Mouse (Mus musculus) thymus, adult 2 months (tissue): Measurements from ENCODE around the gene Mpdz. TPM values are rescaled to one million over a fixed set of nuclear protein-coding genes. Genes with fewer than 3 reads are reported as not detected.

Experiments used
- DNase-seq: peaks from one replicate; pipeline ENCODE4 v3.0.0; 2021
- H3K27ac ChIP-seq: fragments of 200-500 bp; 2 replicates; pipeline ENCODE4 v1.5.1; 2012; ENCODE audit warnings: low read length, control low read depth; ENCODE audit not compliant: control insufficient read depth, insufficient read depth
- H3K27me3 ChIP-seq: fragments of 200-500 bp; 2 replicates; pipeline ENCODE4 v1.6.1; 2012; ENCODE audit warnings: mild to moderate bottlenecking, low read length, moderate library complexity, mixed read lengths; ENCODE audit not compliant: control insufficient read depth, insufficient read depth
- H3K36me3 ChIP-seq: fragments of 200-500 bp; 2 replicates; pipeline ENCODE4 v1.6.1; 2012; ENCODE audit warnings: mild to moderate bottlenecking, low read length, moderate library complexity; ENCODE audit not compliant: control insufficient read depth, insufficient read depth
- H3K4me1 ChIP-seq: fragments of 200-500 bp; replicated peaks from 2 replicates; pipeline ENCODE4 v1.6.1; 2012; ENCODE audit warnings: low read length; ENCODE audit not compliant: control insufficient read depth, insufficient read depth
- H3K4me3 ChIP-seq: fragments of 200-500 bp; 2 replicates; pipeline ENCODE4 v1.5.1; 2012; ENCODE audit warnings: mild to moderate bottlenecking, low read length, control low read depth, moderate library complexity; ENCODE audit not compliant: control insufficient read depth, insufficient read depth
- CTCF ChIP-seq: fragments of 200-500 bp; IDR thresholded peaks from 2 replicates; pipeline ENCODE4 v1.5.1; 2012; ENCODE audit warnings: mild to moderate bottlenecking, control low read depth, low read length, moderate library complexity, borderline replicate concordance; ENCODE audit not compliant: control insufficient read depth, poor library complexity, insufficient read depth; ENCODE audit errors: extremely low read depth
- POLR2A ChIP-seq: fragments of 200-500 bp; IDR thresholded peaks from 2 replicates; pipeline ENCODE4 v1.6.1; 2012; ENCODE audit warnings: mild to moderate bottlenecking, low read length, control low read depth, moderate library complexity; ENCODE audit not compliant: control insufficient read depth, poor library complexity, insufficient read depth; ENCODE audit errors: extremely low read depth
- WGBS: fragments of 180-500 bp; shearing (Covaris S2); methylation state at CpG from one replicate; pipeline ENCODE4 v1.1.7; 2018; 5-methylcytosine and 5-hydroxymethylcytosine counted together
- polyA plus RNA-seq: library from polyadenylated mRNA; depleted of rRNA; stranded (reverse); fragments of >200 nt; gene quantifications from 2 replicates; pipeline ENCODE4 v1.2.3, GENCODE M21; 2012

The Mpdz gene
- polyA plus RNA-seq, 1 experiment = 1.8 TPM

DNA sequence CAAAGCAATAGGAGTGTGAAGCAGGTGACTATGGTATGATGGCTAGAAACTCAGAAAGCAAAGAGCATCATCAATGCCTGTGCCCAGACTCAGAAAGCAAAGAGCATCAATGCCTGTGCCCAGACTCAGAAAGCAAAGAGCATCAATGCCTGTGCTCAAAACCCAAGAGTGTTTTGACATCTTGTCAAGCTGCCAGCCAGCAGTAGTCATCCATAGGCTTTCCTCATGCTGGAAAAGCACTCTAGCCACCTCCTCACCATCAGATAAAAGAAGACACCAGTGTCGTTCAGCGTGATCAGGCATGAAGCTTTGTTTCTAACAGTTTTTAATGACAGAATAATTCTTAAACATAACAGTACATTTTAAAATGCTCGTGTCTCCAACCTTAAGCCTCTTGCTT, 8.7 kb downstream of the Mpdz start:
- WGBS = 89% methylated on average over 3 of the region's 3 CpGs
- no peak overlapping the region for H3K27ac ChIP-seq
- H3K4me3 ChIP-seq = no peak overlapping the region
- no peak for TF ChIP-seq POLR2A
- TF ChIP-seq CTCF = no peak
- H3K27me3 ChIP-seq = no peaks in the 10 kb centered on the region
- no peak for DNase-seq
- H3K4me1 ChIP-seq = no peaks in the 10 kb centered on the region
- no peaks in the 10 kb centered on the region for H3K36me3 ChIP-seq

- 89% methylated on average over 4 of the region's 4 CpGs for WGBS
- no peak for TF ChIP-seq CTCF
- no peak for DNase-seq
- Histone ChIP-seq H3K4me3 (no peak overlapping the region), H3K27me3 (no peaks in the 10 kb centered on the region), H3K36me3 (no peaks in the 10 kb centered on the region), H3K4me1 (no peaks in the 10 kb centered on the region), H3K27ac (no peak overlapping the region)
Measured at GRCm38 (mm10) chr4:81430826-81431225, 11.8 kb downstream of the Mpdz start.

DNA sequence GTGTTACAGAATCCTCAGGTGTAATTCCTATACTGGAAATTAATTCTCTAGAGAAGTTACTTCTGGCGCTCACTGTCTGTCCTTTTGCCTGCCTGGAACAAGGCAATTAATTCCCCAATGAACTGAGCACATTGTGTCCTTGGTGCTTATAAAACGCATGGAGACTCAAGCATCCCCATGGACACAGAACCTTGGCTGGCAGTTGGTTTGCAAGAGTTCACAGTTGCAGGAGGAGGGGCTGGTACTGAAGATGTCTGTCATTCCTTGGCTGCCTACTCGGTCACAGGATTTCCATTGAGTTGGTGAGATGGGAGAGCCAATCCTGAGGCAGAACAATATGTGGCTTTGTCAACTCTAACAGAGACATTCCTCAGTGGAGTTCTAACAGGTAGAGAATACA, 12.5 kb downstream of the Mpdz start:
- TF ChIP-seq POLR2A = no peak
- 92% methylated on average over 3 of the region's 3 CpGs for WGBS
- Histone ChIP-seq H3K4me3 (no peak overlapping the region), H3K27me3 (no peaks in the 10 kb centered on the region), H3K36me3 (no peaks in the 10 kb centered on the region), H3K27ac (no peak overlapping the region), H3K4me1 (no peaks in the 10 kb centered on the region)
- no peak for DNase-seq

- no peak overlapping the region for H3K4me3 ChIP-seq
- no peak for DNase-seq
- TF ChIP-seq CTCF = no peak
- no peak for TF ChIP-seq POLR2A
- H3K27ac ChIP-seq = no peak overlapping the region
- no peaks in the 10 kb centered on the region for H3K36me3 ChIP-seq
- 74% methylated on average over 2 of the region's 2 CpGs for WGBS
- H3K4me1 ChIP-seq = no peaks in the 10 kb centered on the region
- no peaks in the 10 kb centered on the region for H3K27me3 ChIP-seq
Measured at GRCm38 (mm10) chr4:81429670-81430069, 12.9 kb downstream of the Mpdz start.

DNA sequence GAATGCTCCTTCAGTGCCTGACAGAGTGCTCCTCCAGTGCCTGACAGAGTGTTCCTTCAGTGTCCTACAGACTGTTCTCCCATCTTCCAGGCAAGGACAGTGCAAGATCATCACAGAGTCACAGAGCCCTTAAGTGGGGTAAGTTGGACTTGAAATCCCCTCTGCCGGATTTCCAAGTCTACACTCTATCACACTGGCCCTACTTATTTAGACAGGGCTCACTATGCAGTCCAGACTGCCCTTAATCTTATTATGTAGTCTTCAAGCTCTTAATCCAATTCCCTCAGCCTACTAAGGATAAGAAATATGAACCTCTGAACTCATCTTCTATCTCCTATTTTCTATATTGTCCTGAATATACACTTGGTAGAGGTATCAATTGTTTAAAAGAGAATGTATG, 19.1 kb downstream of the Mpdz start:
- 92% methylated on average over 1 of the region's 1 CpGs for WGBS
- TF ChIP-seq CTCF (no peak), POLR2A (no peak)
- H3K27me3 ChIP-seq = no peaks in the 10 kb centered on the region
- H3K4me1 ChIP-seq = no peaks in the 10 kb centered on the region
- no peaks in the 10 kb centered on the region for H3K36me3 ChIP-seq
- H3K4me3 ChIP-seq = no peak overlapping the region
- no peak overlapping the region for H3K27ac ChIP-seq
- no peak for DNase-seq

DNA sequence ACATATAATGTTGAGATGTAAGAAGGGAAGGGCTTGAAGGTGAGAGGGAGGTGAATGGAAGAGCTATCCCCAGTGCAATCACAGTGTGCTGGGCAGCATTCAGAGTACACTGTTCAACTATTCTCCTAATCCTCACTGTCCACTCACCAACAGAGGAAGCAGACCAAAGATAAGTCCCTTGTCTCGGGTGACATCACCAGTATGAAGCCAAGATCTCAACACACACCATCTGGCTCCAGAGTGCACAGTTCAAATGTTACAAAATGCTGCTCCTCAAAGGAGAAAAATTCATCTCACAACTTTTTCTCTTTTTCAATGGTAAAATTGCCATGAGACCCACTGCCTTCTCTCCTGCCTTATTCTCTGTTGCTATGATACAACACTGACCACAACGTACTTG, 21.0 kb downstream of the Mpdz start:
- Histone ChIP-seq H3K27me3 (no peaks in the 10 kb centered on the region), H3K4me1 (no peaks in the 10 kb centered on the region), H3K4me3 (no peak overlapping the region), H3K36me3 (no peaks in the 10 kb centered on the region), H3K27ac (no peak overlapping the region)
- DNase-seq = no peak
- WGBS = 88% methylated on average over 2 of the region's 2 CpGs
- TF ChIP-seq CTCF = no peak
- TF ChIP-seq POLR2A = no peak

GRCm38 (mm10) chr4:81415324-81416026, 27.1 kb downstream of the Mpdz start:
- no peak for DNase-seq
- 90% methylated on average over 10 of the region's 10 CpGs for WGBS
- no peak overlapping the region for H3K4me3 ChIP-seq
- no peaks in the 10 kb centered on the region for H3K36me3 ChIP-seq
- no peak overlapping the region for H3K27ac ChIP-seq
- no peaks in the 10 kb centered on the region for H3K4me1 ChIP-seq
- TF ChIP-seq CTCF = no peak
- TF ChIP-seq POLR2A = no peak
- H3K27me3 ChIP-seq = no peaks in the 10 kb centered on the region
